Mouse (Mus musculus) intestine, postnatal 0 days (tissue): ENCODE measurements around the gene Btg3. TPM values are rescaled to one million over a fixed set of nuclear protein-coding genes. Genes with fewer than 3 reads are reported as not detected.

Source experiments
- ATAC-seq: fragments of 200-750 bp; cut with Nextera tagmentation; 2 replicates; pipeline ENCODE4 v1.8.0; 2017; ENCODE audit warnings: mild to moderate bottlenecking, moderate TSS enrichment, moderate library complexity
- H3K27ac ChIP-seq: fragments of 300-500 bp; sonication (generic); 2 replicates; pipeline ENCODE4 v1.5.1; 2014; ENCODE audit warnings: mild to moderate bottlenecking, low read depth, low read length, moderate library complexity
- H3K27me3 ChIP-seq: fragments of 300-500 bp; sonication (generic); replicated peaks from 2 replicates; pipeline ENCODE4 v1.6.1; 2014; ENCODE audit warnings: low read length, mixed read lengths; ENCODE audit not compliant: control insufficient read depth, insufficient read depth
- H3K36me3 ChIP-seq: fragments of 300-500 bp; sonication (generic); 2 replicates; pipeline ENCODE4 v1.6.1; 2014; ENCODE audit warnings: mild to moderate bottlenecking, moderate library complexity; ENCODE audit not compliant: control insufficient read depth, insufficient read depth
- H3K4me1 ChIP-seq: fragments of 300-500 bp; sonication (generic); replicated peaks from 2 replicates; pipeline ENCODE4 v1.6.1; 2014; ENCODE audit warnings: antibody characterized with exemption, low read length, mixed read lengths; ENCODE audit not compliant: control insufficient read depth, insufficient read depth
- H3K4me2 ChIP-seq: fragments of 300-500 bp; sonication (generic); replicated peaks from 2 replicates; pipeline ENCODE4 v1.6.1; 2014; ENCODE audit warnings: low read depth, mild to moderate bottlenecking, moderate library complexity
- H3K4me3 ChIP-seq: fragments of 300-500 bp; sonication (generic); 2 replicates; pipeline ENCODE4 v1.5.1; 2014; ENCODE audit warnings: low read depth, low read length
- H3K9ac ChIP-seq: fragments of 300-500 bp; sonication (generic); 2 replicates; pipeline ENCODE4 v1.6.1; 2014; ENCODE audit warnings: mild to moderate bottlenecking, low read depth, low read length
- H3K9me3 ChIP-seq: fragments of 300-500 bp; sonication (generic); 2 replicates; pipeline ENCODE4 v1.6.1; 2016; ENCODE audit warnings: mixed run types; ENCODE audit not compliant: control insufficient read depth
- CTCF ChIP-seq: sonication (generic); IDR thresholded peaks from 2 replicates; pipeline ENCODE4 v1.5.1; 2016; ENCODE audit warnings: low read depth, mild to moderate bottlenecking, control low read depth, antibody characterized with exemption, moderate library complexity
- WGBS: fragments of 180-500 bp; shearing (Covaris S2); extraction: QIAGEN DNeasy Blood & Tissue Kit; methylation state at CpG from one replicate; pipeline ENCODE4 v1.1.7; 2014; 5-methylcytosine and 5-hydroxymethylcytosine counted together
- polyA plus RNA-seq: library from polyadenylated mRNA; unstranded; fragments of >200 nt; fragmentation: Nextera tagmentation; extraction: Ambion mirVana; gene quantifications from 2 replicates; pipeline ENCODE4 v1.2.1, GENCODE M21; 2015

The Btg3 gene
- polyA plus RNA-seq, 1 experiment from 2014 or later: 25.5 TPM

DNA sequence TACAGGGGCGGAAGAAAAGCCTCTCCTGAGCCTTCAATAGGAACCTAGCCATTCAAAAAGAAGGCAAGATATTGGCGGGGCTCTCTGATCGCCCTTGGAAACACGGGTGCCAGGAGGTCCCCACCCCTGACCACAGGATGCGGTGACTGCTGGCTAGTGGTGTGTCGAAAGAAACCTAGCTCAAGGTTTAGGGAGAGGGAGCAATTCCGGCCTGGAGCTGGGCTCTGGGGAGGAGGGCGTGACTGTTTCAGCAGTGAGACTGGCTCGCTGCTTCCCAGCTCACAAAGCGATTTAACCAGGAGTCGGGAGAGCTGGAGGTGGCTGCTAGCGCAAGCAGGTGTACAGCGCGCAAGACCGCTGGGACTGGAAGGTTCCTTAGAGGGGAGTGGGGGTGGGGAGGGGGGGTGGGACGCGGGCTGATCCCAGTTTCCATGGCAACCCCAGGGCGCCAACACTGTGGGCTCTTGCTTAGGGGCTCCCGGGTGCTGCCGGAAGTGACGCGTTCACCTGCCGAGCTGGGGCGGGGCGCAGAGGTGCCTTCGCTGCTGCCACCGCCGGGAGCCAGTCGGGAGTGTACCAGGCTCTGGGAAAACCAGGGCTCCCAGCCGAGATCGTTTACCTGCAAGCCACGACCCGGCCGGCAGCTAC, 75.7 kb downstream of the Btg3 start, which contains the start of gene Cxadr:
TSS of gene Cxadr (plus strand) at position 307 of the 648 bp plus-strand sequence.
- peak within 1 kb of the TSS; percentile 90 for H3K4me2 ChIP-seq
- WGBS: under 1% methylated on average over 34 of the region's 34 CpGs
- H3K4me3 ChIP-seq: peak within 1 kb of the TSS; percentile 80
- H3K9me3 ChIP-seq: no peaks in the 10 kb centered on the region
- ATAC-seq: peak; percentile 96
- TF ChIP-seq CTCF: peak; percentile 26; the same call in 1 of the 2 replicates
- peak within 1 kb of the TSS; percentile 91 for H3K9ac ChIP-seq
- H3K27ac ChIP-seq: peak within 1 kb of the TSS; percentile 95
- no peaks in the 10 kb centered on the region for H3K27me3 ChIP-seq
- H3K36me3 ChIP-seq: no peaks in the 10 kb centered on the region
- peaks cover 3% of the 10 kb centered on the region; the same call in 1 of the 2 replicates for H3K4me1 ChIP-seq

DNA sequence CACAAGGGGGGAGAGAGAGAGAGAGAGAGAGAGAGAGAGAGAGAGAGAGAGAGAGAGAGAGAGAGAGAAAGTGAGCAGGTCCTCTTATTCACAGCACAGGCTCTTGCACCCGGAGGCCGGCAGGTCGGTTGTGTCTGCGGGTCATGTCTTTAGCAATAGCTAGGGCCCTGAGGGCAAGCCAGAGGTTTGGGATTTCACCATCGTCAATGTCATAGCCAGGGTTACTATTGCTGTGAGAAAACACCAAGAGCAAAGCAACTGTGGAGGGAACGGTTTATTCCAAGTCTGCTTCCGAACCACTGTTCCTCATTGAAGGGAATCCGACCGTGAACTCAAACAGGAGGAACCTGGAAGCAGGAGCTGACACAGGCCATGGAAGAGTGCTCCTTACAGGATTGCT, 80.9 kb downstream of the Btg3 start:
- Histone ChIP-seq H3K36me3 (no peaks in the 10 kb centered on the region), H3K4me1 (peaks cover 4% of the 10 kb centered on the region; the same call in 1 of the 2 replicates), H3K27me3 (no peaks in the 10 kb centered on the region), H3K9ac (no peak overlapping the region), H3K4me2 (no peak overlapping the region), H3K4me3 (no peak overlapping the region), H3K9me3 (no peaks in the 10 kb centered on the region), H3K27ac (no peak overlapping the region)
- WGBS: 89% methylated on average over 9 of the region's 9 CpGs
- TF ChIP-seq CTCF: no peak
- no peak for ATAC-seq

DNA sequence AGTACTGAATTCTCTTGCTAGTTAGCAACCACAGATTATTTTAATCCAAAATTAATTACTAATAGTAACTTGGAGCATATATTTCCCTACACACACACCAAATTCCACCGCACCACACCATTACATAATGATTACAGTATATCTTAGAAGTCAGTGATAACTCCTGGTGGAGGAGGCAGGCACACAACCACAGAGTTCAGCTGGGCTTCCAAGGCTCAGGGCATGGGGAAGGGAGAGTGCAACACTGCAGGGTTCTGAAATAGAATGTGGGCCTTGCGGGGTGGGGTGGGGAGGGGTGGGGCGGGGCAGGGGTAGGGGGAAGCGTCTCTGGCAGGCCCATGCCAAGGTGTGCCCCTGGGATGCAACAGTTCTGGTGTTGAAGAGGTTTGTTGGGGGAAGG, 81.4 kb downstream of the Btg3 start:
- 51% methylated on average over 4 of the region's 4 CpGs for WGBS
- no peak for TF ChIP-seq CTCF
- no peak overlapping the region for H3K4me3 ChIP-seq
- H3K9me3 ChIP-seq: no peaks in the 10 kb centered on the region
- ATAC-seq: no peak
- 0 out of 2 replicates have a peak, but pooled peaks cover 4% of the 10 kb centered on the region for H3K4me1 ChIP-seq
- no peaks in the 10 kb centered on the region for H3K36me3 ChIP-seq
- no peaks in the 10 kb centered on the region for H3K27me3 ChIP-seq
- no peak overlapping the region for H3K9ac ChIP-seq
- H3K27ac ChIP-seq: no peak overlapping the region
- no peak overlapping the region for H3K4me2 ChIP-seq

DNA sequence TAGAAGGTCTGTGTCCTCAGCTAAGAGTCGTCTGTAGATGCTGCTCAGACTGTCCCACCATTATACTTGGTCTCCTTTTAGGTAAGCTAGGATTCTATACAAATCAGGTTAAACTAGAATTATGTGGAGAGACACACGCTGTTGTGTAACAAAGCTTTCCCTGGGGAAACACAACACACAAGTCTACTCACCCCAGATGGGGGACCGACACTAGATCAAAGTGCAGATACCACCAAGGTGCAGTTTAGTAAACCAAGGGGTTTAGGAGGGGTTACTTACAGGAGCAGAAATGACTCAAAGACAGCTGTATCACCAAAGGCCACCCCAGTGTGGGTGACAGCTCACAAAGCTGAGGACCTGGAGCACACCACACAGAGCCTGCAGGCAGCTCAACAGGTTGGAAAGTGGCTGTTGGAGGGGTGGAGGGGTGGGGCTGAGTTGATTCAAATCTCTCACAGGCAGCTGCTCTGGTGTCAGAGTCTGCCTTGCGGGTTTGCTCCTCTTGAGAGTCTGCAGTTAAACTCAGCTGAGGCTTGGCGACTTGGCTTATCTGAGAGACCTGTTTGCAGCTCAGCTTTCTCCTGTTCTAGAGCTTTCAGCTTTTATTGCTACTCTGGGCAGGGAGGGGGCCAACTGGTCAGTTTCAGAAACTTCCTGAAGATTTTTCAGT, 82.3 kb downstream of the Btg3 start:
- Histone ChIP-seq H3K4me3 (no peak overlapping the region), H3K9ac (no peak overlapping the region), H3K36me3 (no peaks in the 10 kb centered on the region), H3K9me3 (no peaks in the 10 kb centered on the region), H3K4me1 (0 out of 2 replicates have a peak, but pooled peaks cover 4% of the 10 kb centered on the region), H3K27me3 (no peaks in the 10 kb centered on the region), H3K4me2 (no peak overlapping the region), H3K27ac (no peak overlapping the region)
- no peak for TF ChIP-seq CTCF
- WGBS: 39% methylated on average over 5 of the region's 5 CpGs
- no peak for ATAC-seq

DNA sequence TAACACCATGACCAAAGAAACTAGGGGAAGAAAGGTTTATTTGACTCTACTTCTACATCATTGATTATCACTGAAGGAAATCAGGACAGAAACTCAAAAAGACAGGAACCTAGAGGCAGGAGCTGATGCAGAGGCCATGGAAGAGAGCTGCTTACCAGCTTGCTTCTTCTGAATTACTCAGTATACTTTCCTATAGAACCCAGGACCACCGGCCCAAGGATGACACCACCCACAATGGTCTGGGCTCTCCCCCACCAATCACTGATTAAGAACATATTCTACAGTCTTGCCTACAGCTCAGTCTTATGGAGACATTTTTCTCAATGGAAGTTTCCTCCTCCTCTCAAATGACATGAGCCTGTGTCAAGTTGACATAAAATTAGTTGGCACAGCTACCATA, 82.9 kb downstream of the Btg3 start:
- no peak for ATAC-seq
- H3K4me3 ChIP-seq: no peak overlapping the region
- H3K36me3 ChIP-seq: no peaks in the 10 kb centered on the region
- H3K9me3 ChIP-seq: no peaks in the 10 kb centered on the region
- H3K27ac ChIP-seq: no peak overlapping the region
- 0 out of 2 replicates have a peak, but pooled peaks cover 4% of the 10 kb centered on the region for H3K4me1 ChIP-seq
- H3K4me2 ChIP-seq: no peak overlapping the region
- 88% methylated on average over 1 of the region's 1 CpGs for WGBS
- no peaks in the 10 kb centered on the region for H3K27me3 ChIP-seq
- TF ChIP-seq CTCF: no peak
- H3K9ac ChIP-seq: no peak overlapping the region

DNA sequence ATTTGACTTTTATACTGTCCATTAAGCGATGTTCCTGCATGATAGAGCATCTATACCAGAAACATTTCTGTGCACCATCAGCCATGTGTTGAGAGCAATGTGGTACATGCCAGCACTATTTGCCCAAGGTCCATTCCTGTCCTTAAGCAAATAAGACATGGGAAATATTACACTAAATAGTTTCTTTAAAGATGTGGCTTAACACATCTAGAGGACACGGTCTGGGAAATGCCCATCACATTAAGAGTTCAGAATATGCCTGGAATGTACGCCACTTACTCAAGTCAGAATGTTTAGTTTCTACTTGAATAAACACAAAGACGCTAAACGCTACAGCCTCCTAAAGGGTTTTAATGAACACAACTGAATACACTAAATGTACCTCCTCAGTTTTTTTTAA, 93.8 kb downstream of the Btg3 start:
- H3K4me2 ChIP-seq: no peak overlapping the region
- 60% methylated on average over 5 of the region's 5 CpGs for WGBS
- H3K27ac ChIP-seq: no peak overlapping the region
- H3K36me3 ChIP-seq: no peaks in the 10 kb centered on the region
- H3K4me3 ChIP-seq: no peak overlapping the region
- TF ChIP-seq CTCF: no peak
- H3K9ac ChIP-seq: no peak overlapping the region
- H3K9me3 ChIP-seq: no peaks in the 10 kb centered on the region
- no peaks in the 10 kb centered on the region for H3K27me3 ChIP-seq
- no peaks in the 10 kb centered on the region for H3K4me1 ChIP-seq
- no peak for ATAC-seq

Other genes starting within 250 kb of the Btg3 start
- gene Cxadr, start 75.7 kb downstream of the Btg3 start, polyA plus RNA-seq: 55.9 and 56.0 TPM in 2 replicates
- gene D16Ertd472e, start 199.5 kb upstream of the Btg3 start, polyA plus RNA-seq: 3.1 TPM in 2 replicates